Mouse (Mus musculus) lung, adult 18-20 months (tissue): ENCODE results near the gene Kank1.
A peak's percentile ranks its signal among the peaks of the same experiment; 100 is the strongest.

Experiments
- DNase-seq, 2 experiments: peaks; one replicate each; pipeline ENCODE4 v3.0.0; 2022; ENCODE audit warnings: mixed read lengths in 2 of 2

Gene Kank1

GRCm38 (mm10) chr19:25236596-25237491 lies at the start of gene Kank1:
Kank1 (plus strand) TSS chr19:25236975.
- peak; percentile 51 to 57 for DNase-seq

- peak in 1 of 2 experiments; percentile 20 for DNase-seq
Measured at GRCm38 (mm10) chr19:25187681-25188080, 49.1 kb upstream of the Kank1 start.

GRCm38 (mm10) chr19:25193751-25194150 lies 43.0 kb upstream of the Kank1 start:
- DNase-seq, result no peak

- DNase-seq, result no peak
Measured at GRCm38 (mm10) chr19:25200081-25200860, 36.5 kb upstream of the Kank1 start.

- DNase-seq, result no peak
Measured at GRCm38 (mm10) chr19:25203077-25203476, 33.7 kb upstream of the Kank1 start.

GRCm38 (mm10) chr19:25206969-25207368 lies 29.8 kb upstream of the Kank1 start:
- DNase-seq, result no peak

GRCm38 (mm10) chr19:25207731-25208361 lies 28.9 kb upstream of the Kank1 start:
- no peak for DNase-seq

- no peak for DNase-seq
Measured at GRCm38 (mm10) chr19:25208596-25209110, 28.1 kb upstream of the Kank1 start.

- no peak for DNase-seq
Measured at GRCm38 (mm10) chr19:25220611-25221010, 16.2 kb upstream of the Kank1 start.

GRCm38 (mm10) chr19:25221964-25222640 lies 14.7 kb upstream of the Kank1 start:
- no peak for DNase-seq

- no peak for DNase-seq
Measured at GRCm38 (mm10) chr19:25230058-25230974, 6.5 kb upstream of the Kank1 start.

GRCm38 (mm10) chr19:25230975-25231334 lies 5.8 kb upstream of the Kank1 start:
- DNase-seq, result no peak

- DNase-seq, result no peak
Measured at GRCm38 (mm10) chr19:25232032-25232431, 4.7 kb upstream of the Kank1 start.

GRCm38 (mm10) chr19:25237492-25238040 lies 791 bp downstream of the Kank1 start:
- DNase-seq, result peak; percentile 18 to 30

- no peak for DNase-seq
Measured at GRCm38 (mm10) chr19:25238121-25238520, 1.3 kb downstream of the Kank1 start.

- DNase-seq, result no peak
Measured at GRCm38 (mm10) chr19:25243566-25243965, 6.8 kb downstream of the Kank1 start.

GRCm38 (mm10) chr19:25246062-25246461 lies 9.3 kb downstream of the Kank1 start:
- DNase-seq, result no peak

GRCm38 (mm10) chr19:25247858-25248552 lies 11.2 kb downstream of the Kank1 start:
- DNase-seq, result no peak

GRCm38 (mm10) chr19:25249230-25249629 lies 12.5 kb downstream of the Kank1 start:
- no peak for DNase-seq

- DNase-seq, result peak in 1 of 2 experiments; percentile 8
Measured at GRCm38 (mm10) chr19:25251610-25252140, 14.9 kb downstream of the Kank1 start.
